Mouse (Mus musculus) limb, embryonic 12.5 days (tissue): ENCODE results near the gene Csrnp1. TPM values are rescaled to one million over a fixed set of nuclear protein-coding genes. Genes with fewer than 3 reads are reported as not detected.
A peak's percentile ranks its signal among the peaks of the same experiment; 100 is the strongest.

Experiments used
- ATAC-seq: fragments of 200-750 bp; cut with Nextera tagmentation; 2 replicates; pipeline ENCODE4 v1.8.0; 2017; ENCODE audit warnings: low read depth, moderate TSS enrichment; ENCODE audit not compliant: insufficient number of reproducible peaks, insufficient read depth, low FRiP score, low TSS enrichment
- H3K27ac ChIP-seq: fragments of 300-500 bp; sonication (generic); 2 replicates; pipeline ENCODE4 v1.5.1; 2016; ENCODE audit warnings: mild to moderate bottlenecking, moderate library complexity
- H3K27me3 ChIP-seq: fragments of 300-500 bp; sonication (generic); 2 replicates; pipeline ENCODE4 v1.6.1; 2016; ENCODE audit warnings: mild to moderate bottlenecking, moderate library complexity
- H3K36me3 ChIP-seq: fragments of 300-500 bp; sonication (generic); 2 replicates; pipeline ENCODE4 v1.6.1; 2016; ENCODE audit warnings: mild to moderate bottlenecking, moderate library complexity
- H3K4me1 ChIP-seq: fragments of 300-500 bp; sonication (generic); replicated peaks from 2 replicates; pipeline ENCODE4 v1.6.1; 2016
- H3K4me2 ChIP-seq: fragments of 300-500 bp; sonication (generic); 2 replicates; pipeline ENCODE4 v1.6.1; 2016; ENCODE audit warnings: mild to moderate bottlenecking, moderate library complexity
- H3K4me3 ChIP-seq: fragments of 300-500 bp; sonication (generic); replicated peaks from 2 replicates; pipeline ENCODE4 v1.5.1; 2016; ENCODE audit warnings: mild to moderate bottlenecking
- H3K9ac ChIP-seq: fragments of 300-500 bp; sonication (generic); replicated peaks from 2 replicates; pipeline ENCODE4 v1.6.1; 2016; ENCODE audit warnings: mild to moderate bottlenecking, moderate library complexity
- H3K9me3 ChIP-seq: fragments of 300-500 bp; sonication (generic); 2 replicates; pipeline ENCODE4 v1.6.1; 2016; ENCODE audit warnings: mild to moderate bottlenecking, moderate library complexity
- WGBS: fragments of 180-500 bp; shearing (Covaris S2); methylation state at CpG from one replicate; pipeline ENCODE4 v1.1.7; 2016; 5-methylcytosine and 5-hydroxymethylcytosine counted together
- polyA plus RNA-seq: library from polyadenylated mRNA; unstranded; fragments of >200 nt; fragmentation: Nextera tagmentation; extraction: Ambion mirVana; gene quantifications from 2 replicates; pipeline ENCODE4 v1.2.1, GENCODE M21; 2016

Csrnp1 gene
- polyA plus RNA-seq, 1 experiment from 2014 or later = 4.6 TPM

DNA sequence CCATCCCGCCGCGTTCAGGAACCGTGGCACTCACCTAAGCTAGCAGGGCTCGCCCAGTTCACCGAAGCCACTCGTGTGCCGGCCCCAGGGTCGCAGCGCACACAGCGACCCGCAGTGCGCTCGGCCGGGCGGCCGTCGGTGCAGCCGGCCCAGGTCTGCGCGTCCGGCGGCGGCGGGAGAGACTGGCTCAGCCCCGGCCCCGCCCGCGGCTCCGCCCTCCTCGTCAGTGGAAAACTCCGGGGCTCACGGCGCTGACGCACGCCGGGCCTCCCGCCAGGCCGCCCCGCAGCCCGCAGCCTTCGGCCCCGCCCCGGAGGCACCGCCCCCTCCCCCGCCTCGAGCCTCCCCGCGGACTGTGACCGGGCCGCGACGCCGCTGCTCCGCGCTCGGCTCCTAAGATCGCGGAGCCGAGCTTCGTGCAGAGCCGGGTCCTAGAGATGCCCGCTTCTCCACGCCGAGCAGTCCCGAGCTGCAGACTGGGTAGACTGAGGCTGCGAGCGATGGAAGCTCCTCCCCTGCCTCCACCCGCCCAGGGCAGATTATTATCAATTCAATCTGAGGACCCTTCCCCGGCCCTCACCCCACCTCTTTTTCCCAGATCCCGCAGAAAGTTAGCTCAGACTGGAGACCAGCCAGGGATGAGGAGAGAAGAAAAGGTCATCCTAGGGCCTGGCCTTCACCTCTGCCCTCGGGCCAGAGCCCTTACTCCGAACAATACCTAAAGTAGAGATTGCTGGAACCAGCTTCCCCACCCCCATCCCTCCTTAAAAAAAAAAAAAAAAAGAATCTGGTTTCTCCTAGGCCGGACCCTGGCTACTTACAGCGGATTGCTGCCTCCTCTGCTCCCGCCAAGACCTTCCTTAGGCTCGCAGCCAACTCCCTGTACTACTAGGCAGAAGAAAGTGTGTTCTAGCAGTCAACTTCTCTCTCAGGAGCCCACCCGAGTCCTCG, 598 bp downstream of the Csrnp1 start:
- peak overlapping the region; percentile 65 for H3K9ac ChIP-seq
- H3K4me2 ChIP-seq = peak overlapping the region; percentile 98
- WGBS = 1% methylated on average over 50 of the region's 79 CpGs
- H3K4me1 ChIP-seq = peaks cover 54% of the 10 kb centered on the region
- H3K27ac ChIP-seq = peak overlapping the region; percentile 41
- H3K36me3 ChIP-seq = no peaks in the 10 kb centered on the region
- peak overlapping the region; percentile 63 for H3K4me3 ChIP-seq
- H3K9me3 ChIP-seq = no peaks in the 10 kb centered on the region
- peaks cover 5% of the 10 kb centered on the region; the same call in 1 of the 2 replicates for H3K27me3 ChIP-seq
- peak; percentile 57 for ATAC-seq

DNA sequence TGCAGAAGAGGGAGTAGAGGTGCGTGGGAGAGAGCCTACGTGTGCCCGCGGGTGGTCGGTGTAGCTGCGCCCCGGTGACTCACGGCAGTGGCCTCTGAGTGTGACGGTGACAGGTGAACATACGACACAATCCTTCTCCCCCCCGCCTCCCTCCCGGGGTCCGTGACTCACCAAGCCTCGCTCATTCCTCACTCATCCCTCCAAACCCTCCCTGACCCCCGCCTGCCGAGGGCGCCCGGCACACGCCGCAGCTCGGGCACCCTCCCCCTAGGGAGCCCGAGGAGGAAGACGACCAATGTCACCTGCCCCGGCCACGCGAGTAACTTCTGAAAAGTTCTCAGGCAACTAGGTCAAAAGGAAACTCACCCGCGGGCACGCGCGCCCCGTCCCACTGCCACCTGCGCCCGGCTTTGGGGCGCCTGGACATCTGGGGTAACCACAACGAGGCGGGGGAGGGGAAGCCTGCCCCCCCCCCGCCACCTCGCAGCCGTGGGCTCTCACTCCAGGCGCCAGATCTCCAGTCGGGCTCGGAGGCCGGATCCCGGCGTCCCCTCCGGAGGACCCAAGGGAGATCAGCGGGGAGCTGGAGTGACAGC, 1.4 kb downstream of the Csrnp1 start:
- H3K4me2 ChIP-seq = peak overlapping the region; percentile 98
- peaks cover 62% of the 10 kb centered on the region for H3K4me1 ChIP-seq
- WGBS = under 1% methylated on average over 48 of the region's 48 CpGs
- H3K36me3 ChIP-seq = no peaks in the 10 kb centered on the region
- peak overlapping the region; percentile 94 for H3K27ac ChIP-seq
- H3K9ac ChIP-seq = peak overlapping the region; percentile 65
- peaks cover 5% of the 10 kb centered on the region; the same call in 1 of the 2 replicates for H3K27me3 ChIP-seq
- no peaks in the 10 kb centered on the region for H3K9me3 ChIP-seq
- H3K4me3 ChIP-seq = peak overlapping the region; percentile 63
- ATAC-seq = no peak

DNA sequence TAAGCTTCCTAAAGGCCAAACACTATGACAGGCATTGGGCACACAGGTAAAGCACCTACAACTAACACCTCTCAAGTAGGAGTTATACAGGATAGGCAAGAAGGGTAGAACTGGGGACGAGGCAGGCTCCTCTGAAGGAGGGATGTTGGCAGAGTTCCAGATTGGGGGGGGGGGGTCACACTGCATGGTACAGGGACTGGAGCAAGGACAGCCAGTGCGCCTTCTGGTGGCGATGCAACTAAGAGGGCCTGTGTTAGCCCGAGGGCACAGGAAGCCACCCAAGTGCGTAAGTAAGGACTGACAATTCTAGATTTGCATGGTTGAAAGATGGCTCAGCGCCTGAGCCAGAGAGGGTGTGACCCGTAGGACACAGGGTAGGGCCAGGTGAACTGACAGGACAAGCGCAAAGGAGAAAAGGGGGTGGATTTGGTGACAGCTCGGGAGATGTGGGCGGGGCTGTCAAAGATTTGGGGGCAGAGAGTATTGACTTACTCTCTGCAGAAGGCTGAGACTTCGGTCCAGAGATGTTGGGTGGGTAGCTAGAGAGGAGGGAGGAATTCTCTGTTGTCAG, 2.1 kb downstream of the Csrnp1 start:
- Histone ChIP-seq H3K4me1 (peaks cover 69% of the 10 kb centered on the region), H3K4me3 (peak overlapping the region; percentile 63), H3K4me2 (peak overlapping the region; percentile 98), H3K9me3 (no peaks in the 10 kb centered on the region), H3K27ac (peak overlapping the region; percentile 94), H3K9ac (0 out of 2 replicates have a peak overlapping the region, but pooled peaks have one; percentile 0), H3K36me3 (no peaks in the 10 kb centered on the region), H3K27me3 (peaks cover 5% of the 10 kb centered on the region; the same call in 1 of the 2 replicates)
- 0 out of 2 replicates have a peak, but pooled peaks have one; percentile 8 for ATAC-seq
- WGBS = 2% methylated on average over 11 of the region's 11 CpGs

DNA sequence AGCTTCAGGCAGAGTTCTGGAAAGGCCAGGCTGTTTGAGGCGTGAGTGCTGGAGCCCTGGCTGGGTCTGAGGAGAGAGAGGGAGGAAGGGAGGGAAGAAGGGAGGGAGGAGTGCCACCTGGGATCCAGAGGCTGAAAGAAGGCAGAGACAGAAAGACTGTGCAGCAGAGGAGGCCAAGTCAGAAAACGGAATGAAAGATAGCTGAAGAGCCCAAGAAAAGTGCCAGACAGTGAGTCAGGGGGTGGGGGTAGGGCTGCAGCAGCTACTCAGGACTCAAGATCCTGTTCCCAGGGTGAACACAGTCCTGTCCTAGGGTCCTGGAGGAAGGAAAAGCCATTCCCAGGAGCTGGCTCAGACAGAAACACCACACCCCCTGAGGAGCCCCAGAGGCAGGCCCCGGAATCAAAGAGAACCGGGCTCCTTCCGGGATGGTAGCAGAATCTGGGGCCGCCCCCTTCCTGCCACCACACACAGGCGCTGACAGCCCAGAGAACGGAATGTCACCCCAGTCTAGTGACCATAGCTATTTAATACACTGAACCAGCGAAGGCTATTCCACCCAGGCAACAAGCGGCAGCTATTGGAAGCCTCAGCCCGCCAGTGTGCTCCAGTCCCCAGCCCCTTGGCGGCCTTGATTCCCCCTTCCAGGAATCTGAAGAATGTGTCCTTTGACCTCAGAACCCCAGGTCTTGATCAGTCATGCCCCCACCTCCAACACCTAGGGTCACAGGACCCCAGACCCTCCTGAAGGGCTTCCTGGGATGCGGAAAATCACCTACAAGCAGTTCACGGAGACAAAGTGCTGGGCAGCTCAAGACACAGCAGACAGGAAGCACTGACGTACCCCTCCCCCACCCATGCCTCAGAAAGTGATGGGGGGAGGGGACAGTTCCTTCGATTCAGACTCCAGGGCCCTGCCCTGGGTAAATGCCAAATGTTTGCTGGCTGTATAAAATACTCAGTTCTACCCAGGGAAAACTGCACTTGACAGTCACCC, 3.0 kb downstream of the Csrnp1 start:
- Histone ChIP-seq H3K9ac (peak overlapping the region; percentile 42), H3K4me2 (peak overlapping the region; percentile 98), H3K9me3 (no peaks in the 10 kb centered on the region), H3K36me3 (no peaks in the 10 kb centered on the region), H3K27me3 (peaks cover 5% of the 10 kb centered on the region; the same call in 1 of the 2 replicates), H3K4me1 (peaks cover 77% of the 10 kb centered on the region), H3K4me3 (peak overlapping the region; percentile 63), H3K27ac (peak overlapping the region; percentile 94)
- ATAC-seq = peak; percentile 4; the same call in 1 of the 2 replicates
- WGBS = 1% methylated on average over 16 of the region's 16 CpGs

DNA sequence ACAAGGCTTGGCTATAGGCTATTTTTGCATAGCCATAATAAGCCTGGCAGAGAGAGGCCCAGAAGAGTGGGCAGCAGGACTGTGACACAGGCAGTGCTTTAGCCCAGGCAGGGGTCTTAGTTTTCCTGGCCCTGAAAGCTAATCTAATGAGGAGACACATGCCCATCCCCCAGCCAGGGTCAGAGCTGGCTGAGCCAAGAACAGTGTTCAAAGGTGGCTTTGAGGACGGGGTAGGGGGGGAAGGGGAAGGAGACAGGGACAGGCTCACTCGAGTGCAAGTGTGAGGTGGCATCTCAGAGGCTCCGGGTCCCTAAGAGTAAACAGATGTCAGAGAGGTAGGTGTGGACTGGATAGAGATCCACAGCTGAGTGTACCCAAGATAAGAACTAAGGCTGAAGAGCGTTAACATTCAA, 3.7 kb downstream of the Csrnp1 start:
- ATAC-seq = no peak
- 2% methylated on average over 4 of the region's 4 CpGs for WGBS

DNA sequence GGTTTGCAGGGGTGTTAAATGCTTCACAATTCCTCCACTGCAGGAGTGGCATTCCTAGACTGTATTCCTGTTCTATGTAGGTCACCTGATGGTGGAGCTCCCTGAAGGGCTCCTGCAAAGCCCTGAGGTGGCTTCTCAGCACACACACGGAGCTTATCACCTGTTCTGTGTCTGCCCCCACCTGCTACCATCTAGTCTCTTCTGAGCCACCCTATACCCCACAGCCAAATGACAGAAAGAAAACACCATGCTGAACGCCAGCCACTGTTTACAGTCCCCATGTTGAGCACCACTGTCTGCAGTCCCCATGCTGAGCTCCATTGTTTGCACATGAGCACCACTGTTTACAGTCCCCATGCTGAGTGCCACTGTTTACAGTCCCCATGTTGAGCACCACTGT, 4.7 kb downstream of the Csrnp1 start:
- 75% methylated on average over 2 of the region's 2 CpGs for WGBS
- Histone ChIP-seq H3K4me3 (no peak overlapping the region), H3K4me1 (peaks cover 72% of the 10 kb centered on the region), H3K36me3 (peaks cover 5% of the 10 kb centered on the region; the same call in 1 of the 2 replicates), H3K9me3 (no peaks in the 10 kb centered on the region), H3K27ac (no peak overlapping the region), H3K27me3 (peaks cover 5% of the 10 kb centered on the region; the same call in 1 of the 2 replicates), H3K9ac (no peak overlapping the region), H3K4me2 (no peak overlapping the region)
- ATAC-seq = no peak

More for the DNA sequence above, 3.7 kb downstream of the Csrnp1 start:
- no peaks in the 10 kb centered on the region for H3K9me3 ChIP-seq
- H3K4me3 ChIP-seq = peak overlapping the region; percentile 63; the same call in 1 of the 2 replicates
- H3K4me1 ChIP-seq = peaks cover 73% of the 10 kb centered on the region
- H3K27ac ChIP-seq = peak overlapping the region; percentile 94
- H3K4me2 ChIP-seq = peak overlapping the region; percentile 98
- peak overlapping the region; percentile 42; the same call in 1 of the 2 replicates for H3K9ac ChIP-seq
- H3K36me3 ChIP-seq = no peaks in the 10 kb centered on the region
- peaks cover 5% of the 10 kb centered on the region; the same call in 1 of the 2 replicates for H3K27me3 ChIP-seq

DNA sequence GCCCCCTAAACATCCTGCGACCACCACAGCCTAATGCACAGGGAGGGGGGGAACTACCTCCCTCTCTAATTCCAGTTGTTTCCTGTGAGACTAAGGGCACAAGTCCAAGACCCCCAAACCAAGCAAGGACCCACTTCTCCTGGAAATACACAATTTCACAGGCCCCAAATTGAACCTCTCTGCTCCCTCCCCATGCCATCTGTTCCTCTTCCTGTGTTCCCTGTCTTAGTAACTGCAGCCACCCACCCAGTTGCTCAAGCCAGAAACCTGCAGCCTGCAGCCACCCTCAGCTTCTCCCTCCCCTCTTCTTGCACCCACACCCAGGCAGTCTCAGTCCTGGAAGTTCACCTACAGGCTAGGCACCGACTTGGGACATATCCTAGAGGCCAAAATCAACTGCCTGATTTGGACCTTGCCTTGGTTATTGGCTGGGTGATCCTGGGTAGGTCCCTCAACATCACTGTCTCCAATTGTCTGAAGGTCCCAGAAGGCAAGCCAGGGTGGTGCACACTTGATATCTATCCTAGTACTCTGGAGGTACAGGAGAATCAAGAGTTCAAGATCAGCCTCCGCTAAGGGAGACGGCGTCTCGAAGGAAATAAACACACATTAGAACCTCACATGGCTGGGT, 5.5 kb downstream of the Csrnp1 start:
- Histone ChIP-seq H3K36me3 (peaks cover 11% of the 10 kb centered on the region), H3K27me3 (peaks cover 5% of the 10 kb centered on the region; the same call in 1 of the 2 replicates), H3K4me1 (peaks cover 66% of the 10 kb centered on the region), H3K4me3 (no peak overlapping the region), H3K4me2 (no peak overlapping the region), H3K9ac (no peak overlapping the region), H3K9me3 (no peaks in the 10 kb centered on the region), H3K27ac (0 out of 2 replicates have a peak overlapping the region, but pooled peaks have one; percentile 0)
- WGBS = 88% methylated on average over 6 of the region's 6 CpGs
- ATAC-seq = no peak

DNA sequence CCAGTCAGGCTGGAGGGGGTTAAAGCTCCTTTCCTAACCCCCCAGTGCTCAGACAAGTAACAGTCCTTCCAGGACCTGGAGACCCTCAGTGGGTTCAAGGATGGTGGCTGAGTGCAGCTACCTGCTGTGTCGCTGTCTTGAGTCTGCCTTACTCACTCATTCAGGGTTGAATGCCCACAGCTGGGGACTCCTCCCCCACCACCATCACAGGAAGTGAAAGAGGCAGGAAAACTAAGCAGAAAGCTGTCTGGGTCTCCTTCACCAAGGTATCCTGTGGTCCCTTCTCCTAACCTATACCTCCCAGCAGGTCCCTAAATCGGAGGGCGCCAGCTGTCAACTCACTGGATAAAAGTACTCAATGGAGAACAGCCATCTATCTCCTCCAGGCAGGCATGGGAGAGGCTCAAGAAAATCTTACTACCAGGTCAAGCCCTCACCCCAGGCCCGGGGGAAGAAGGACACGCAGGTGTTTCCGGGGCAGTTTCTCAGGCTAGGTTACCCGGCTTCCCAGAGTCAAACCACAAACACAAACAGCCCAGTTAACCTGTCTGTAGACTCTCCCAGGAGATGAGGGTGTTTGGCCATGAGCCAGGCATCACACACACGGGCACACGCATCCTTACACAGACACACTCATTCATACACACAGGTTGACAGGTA, 6.2 kb downstream of the Csrnp1 start:
- H3K4me1 ChIP-seq = peaks cover 66% of the 10 kb centered on the region
- H3K27me3 ChIP-seq = peaks cover 5% of the 10 kb centered on the region; the same call in 1 of the 2 replicates
- no peak overlapping the region for H3K9ac ChIP-seq
- H3K27ac ChIP-seq = peak overlapping the region; percentile 62; the same call in 1 of the 2 replicates
- peaks cover 18% of the 10 kb centered on the region for H3K36me3 ChIP-seq
- ATAC-seq = no peak
- H3K4me2 ChIP-seq = no peak overlapping the region; the same call in 1 of the 2 replicates
- no peak overlapping the region for H3K4me3 ChIP-seq
- whole genome bisulfite sequencing = 53% methylated on average over 9 of the region's 9 CpGs
- H3K9me3 ChIP-seq = no peaks in the 10 kb centered on the region

DNA sequence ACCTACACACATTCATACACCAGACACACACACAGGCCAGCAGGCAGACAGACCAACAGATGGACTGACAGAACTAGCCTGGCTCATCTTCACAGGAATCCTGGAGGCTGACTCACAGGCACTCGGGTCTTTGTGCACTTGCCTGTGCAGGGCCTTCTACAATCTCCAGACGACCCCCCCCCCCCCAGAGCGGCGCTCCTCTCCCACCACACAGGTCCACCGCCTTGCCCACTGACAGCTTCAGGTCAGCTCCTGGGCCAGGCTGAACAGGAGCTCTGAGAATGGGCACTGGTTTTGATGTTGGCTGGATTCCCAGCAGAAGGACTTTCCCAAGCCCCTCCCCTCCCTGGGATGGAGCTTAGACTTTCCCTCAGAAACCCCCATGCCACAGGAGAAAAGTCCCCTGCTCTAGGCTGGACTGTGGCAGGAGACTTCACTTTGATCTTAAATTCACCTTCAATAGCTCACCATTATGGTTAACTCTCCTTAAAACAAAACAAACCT, 6.8 kb downstream of the Csrnp1 start:
- Histone ChIP-seq H3K4me2 (no peak overlapping the region), H3K9me3 (no peaks in the 10 kb centered on the region), H3K27ac (peak overlapping the region; percentile 62; the same call in 1 of the 2 replicates), H3K9ac (0 out of 2 replicates have a peak overlapping the region, but pooled peaks have one; percentile 8), H3K4me3 (no peak overlapping the region), H3K36me3 (peaks cover 25% of the 10 kb centered on the region), H3K4me1 (peaks cover 60% of the 10 kb centered on the region), H3K27me3 (no peaks in the 10 kb centered on the region)
- ATAC-seq = no peak
- WGBS = 66% methylated on average over 4 of the region's 5 CpGs
